Mouse (Mus musculus): ENCODE data around the gene Gm11060. TPM values are rescaled to one million over a fixed set of nuclear protein-coding genes. Genes with fewer than 3 reads are reported as not detected.

Gene Gm11060
- polyA plus RNA-seq, 1 experiment, result not detected

GRCm38 (mm10) chr2:105100541-105100940, 8.7 kb downstream of the Gm11060 start:
- TF ChIP-seq POLR2A (IDR thresholded peaks at IDR 0.05; ENCODE audit: borderline replicate concordance, low read depth, low read length), result no peak
- TF ChIP-seq CTCF (IDR thresholded peaks at IDR 0.05; ENCODE audit: low read depth, low read length), result no peak
- Histone ChIP-seq H3K4me3 (ENCODE audit: insufficient read depth, low read length) (no peak overlapping the region), H3K27ac (ENCODE audit: insufficient read depth, low read depth, low read length) (no peak overlapping the region), H3K4me1 (ENCODE audit: control insufficient read depth, insufficient read depth, low read length) (no peaks in the 10 kb centered on the region)

- no peak overlapping the region for H3K27ac ChIP-seq (ENCODE audit: insufficient read depth, low read depth, low read length)
- no peak overlapping the region for H3K4me3 ChIP-seq (ENCODE audit: insufficient read depth, low read length)
Measured at GRCm38 (mm10) chr2:105108703-105109158, 16.9 kb downstream of the Gm11060 start.

GRCm38 (mm10) chr2:105114074-105114473, 22.3 kb downstream of the Gm11060 start:
- Histone ChIP-seq H3K4me3 (ENCODE audit: insufficient read depth, low read length) (no peak overlapping the region), H3K27ac (ENCODE audit: insufficient read depth, low read depth, low read length) (no peak overlapping the region), H3K4me1 (ENCODE audit: control insufficient read depth, insufficient read depth, low read length) (no peaks in the 10 kb centered on the region)
- TF ChIP-seq POLR2A (IDR thresholded peaks at IDR 0.05; ENCODE audit: borderline replicate concordance, low read depth, low read length) (no peak), CTCF (IDR thresholded peaks at IDR 0.05; ENCODE audit: low read depth, low read length) (no peak)

More at GRCm38 (mm10) chr2:105108703-105109158, 16.9 kb downstream of the Gm11060 start:
- TF ChIP-seq POLR2A (IDR thresholded peaks at IDR 0.05; ENCODE audit: borderline replicate concordance, low read depth, low read length) (no peak), CTCF (IDR thresholded peaks at IDR 0.05; ENCODE audit: low read depth, low read length) (no peak)
- no peaks in the 10 kb centered on the region for H3K4me1 ChIP-seq (ENCODE audit: control insufficient read depth, insufficient read depth, low read length)

- Histone ChIP-seq H3K27ac (ENCODE audit: insufficient read depth, low read depth, low read length) (no peak overlapping the region), H3K4me3 (ENCODE audit: insufficient read depth, low read length) (no peak overlapping the region), H3K4me1 (ENCODE audit: control insufficient read depth, insufficient read depth, low read length) (no peaks in the 10 kb centered on the region)
- no peak for TF ChIP-seq CTCF (IDR thresholded peaks at IDR 0.05; ENCODE audit: low read depth, low read length)
Measured at GRCm38 (mm10) chr2:105117669-105118068, 25.9 kb downstream of the Gm11060 start.

DNA sequence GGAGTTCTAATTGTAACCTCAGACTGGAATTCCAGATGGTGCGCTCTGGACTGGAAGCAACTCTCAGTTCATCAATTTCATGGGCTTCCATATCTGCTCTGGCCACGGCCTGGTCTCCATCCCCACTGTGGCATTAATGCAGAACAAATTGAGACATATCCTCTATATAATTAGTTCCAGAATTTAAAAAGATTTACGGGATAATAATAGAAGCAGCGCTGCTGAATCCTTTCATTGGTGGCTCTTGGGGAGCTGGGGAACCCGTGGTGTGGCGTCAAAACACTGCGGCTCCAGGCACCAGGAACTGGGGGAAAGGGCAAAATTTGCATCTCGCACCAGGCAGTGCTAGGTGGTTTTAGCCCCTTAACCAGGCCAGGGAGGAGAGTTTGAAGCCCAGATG, 30.4 kb downstream of the Gm11060 start:
- no peak for TF ChIP-seq CTCF (IDR thresholded peaks at IDR 0.05; ENCODE audit: low read depth, low read length)
- no peak for TF ChIP-seq POLR2A (IDR thresholded peaks at IDR 0.05; ENCODE audit: borderline replicate concordance, low read depth, low read length)
- Histone ChIP-seq H3K4me1 (ENCODE audit: control insufficient read depth, insufficient read depth, low read length) (no peaks in the 10 kb centered on the region), H3K4me3 (ENCODE audit: insufficient read depth, low read length) (no peak overlapping the region), H3K27ac (ENCODE audit: insufficient read depth, low read depth, low read length) (no peak overlapping the region)

DNA sequence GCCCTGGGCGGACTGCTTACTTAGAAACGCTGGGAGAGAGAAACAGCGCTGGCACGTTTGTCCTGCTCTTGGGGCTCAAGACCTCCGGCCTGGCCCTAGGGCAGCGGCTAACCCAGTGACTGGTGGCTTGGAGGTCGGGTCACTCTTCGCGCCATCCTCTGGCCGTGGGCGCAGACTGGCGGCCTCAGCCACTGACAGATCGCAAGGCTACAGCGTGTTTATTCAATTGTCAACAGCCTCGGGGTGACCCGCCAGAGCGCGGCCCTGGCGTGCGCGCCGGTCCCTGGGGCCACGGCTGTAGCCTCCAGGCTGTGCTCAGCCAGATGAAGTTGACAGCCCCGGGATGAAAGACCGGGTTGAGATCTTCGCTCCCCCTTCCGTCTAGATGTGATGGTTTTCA, 31.1 kb downstream of the Gm11060 start:
- no peak overlapping the region for H3K4me3 ChIP-seq (ENCODE audit: insufficient read depth, low read length)
- H3K27ac ChIP-seq (ENCODE audit: insufficient read depth, low read depth, low read length), result no peak overlapping the region
- no peaks in the 10 kb centered on the region for H3K4me1 ChIP-seq (ENCODE audit: control insufficient read depth, insufficient read depth, low read length)
- TF ChIP-seq POLR2A (IDR thresholded peaks at IDR 0.05; ENCODE audit: borderline replicate concordance, low read depth, low read length), result no peak

DNA sequence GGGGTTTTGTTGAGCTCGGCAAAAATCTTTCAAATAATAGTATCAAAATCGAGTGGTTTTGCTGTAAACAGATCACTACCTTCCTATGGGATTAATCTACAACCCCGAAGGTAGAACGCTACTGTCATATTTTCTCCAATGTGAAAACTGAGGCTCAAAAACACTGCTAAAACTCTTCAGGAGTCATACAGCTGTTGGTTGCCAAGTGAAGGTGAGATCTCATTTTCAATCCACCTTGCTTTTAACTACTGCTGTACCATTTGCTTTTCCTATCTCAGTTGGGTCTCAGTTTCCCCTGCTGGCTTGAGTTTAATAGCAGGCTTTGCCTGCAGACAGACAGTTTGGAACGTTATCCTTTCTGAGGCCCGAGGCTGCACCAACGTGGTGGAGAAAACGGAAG, 31.6 kb downstream of the Gm11060 start:
- TF ChIP-seq POLR2A (IDR thresholded peaks at IDR 0.05; ENCODE audit: borderline replicate concordance, low read depth, low read length) (no peak), CTCF (IDR thresholded peaks at IDR 0.05; ENCODE audit: low read depth, low read length) (no peak)
- no peak overlapping the region for H3K27ac ChIP-seq (ENCODE audit: insufficient read depth, low read depth, low read length)
- no peaks in the 10 kb centered on the region for H3K4me1 ChIP-seq (ENCODE audit: control insufficient read depth, insufficient read depth, low read length)
- H3K4me3 ChIP-seq (ENCODE audit: insufficient read depth, low read length), result no peak overlapping the region

GRCm38 (mm10) chr2:105123881-105124280, 32.1 kb downstream of the Gm11060 start:
- H3K27ac ChIP-seq (ENCODE audit: insufficient read depth, low read depth, low read length), result no peak overlapping the region
- H3K4me3 ChIP-seq (ENCODE audit: insufficient read depth, low read length), result no peak overlapping the region
- no peak for TF ChIP-seq POLR2A (IDR thresholded peaks at IDR 0.05; ENCODE audit: borderline replicate concordance, low read depth, low read length)
- TF ChIP-seq CTCF (IDR thresholded peaks at IDR 0.05; ENCODE audit: low read depth, low read length), result no peak
- no peaks in the 10 kb centered on the region for H3K4me1 ChIP-seq (ENCODE audit: control insufficient read depth, insufficient read depth, low read length)

- TF ChIP-seq POLR2A (IDR thresholded peaks at IDR 0.05; ENCODE audit: borderline replicate concordance, low read depth, low read length) (no peak), CTCF (IDR thresholded peaks at IDR 0.05; ENCODE audit: low read depth, low read length) (no peak)
- Histone ChIP-seq H3K4me3 (ENCODE audit: insufficient read depth, low read length) (no peak overlapping the region), H3K27ac (ENCODE audit: insufficient read depth, low read depth, low read length) (no peak overlapping the region), H3K4me1 (ENCODE audit: control insufficient read depth, insufficient read depth, low read length) (no peaks in the 10 kb centered on the region)
Measured at GRCm38 (mm10) chr2:105124391-105124790, 32.6 kb downstream of the Gm11060 start.

DNA sequence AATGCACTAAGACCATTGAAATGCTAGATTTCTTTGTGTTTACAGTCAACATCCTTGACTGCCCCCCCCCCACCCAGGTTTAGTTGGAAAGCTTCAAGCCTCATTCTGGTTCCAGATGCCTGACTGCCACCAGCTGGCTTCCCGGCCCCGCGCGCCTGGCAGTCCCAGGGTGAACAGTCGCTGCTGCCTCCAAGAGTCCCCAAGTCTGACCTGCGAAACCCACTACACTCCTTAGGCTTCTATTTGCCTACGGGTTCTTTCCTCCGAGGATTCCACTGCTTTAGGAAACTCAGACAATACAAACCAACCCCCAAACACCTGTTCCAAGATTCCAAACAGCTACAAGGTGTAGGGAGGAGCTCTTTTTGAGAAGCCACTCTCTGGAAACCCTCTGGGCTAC, 33.4 kb downstream of the Gm11060 start:
- TF ChIP-seq POLR2A (IDR thresholded peaks at IDR 0.05; ENCODE audit: borderline replicate concordance, low read depth, low read length), result no peak
- no peak for TF ChIP-seq CTCF (IDR thresholded peaks at IDR 0.05; ENCODE audit: low read depth, low read length)
- no peaks in the 10 kb centered on the region for H3K4me1 ChIP-seq (ENCODE audit: control insufficient read depth, insufficient read depth, low read length)
- H3K27ac ChIP-seq (ENCODE audit: insufficient read depth, low read depth, low read length), result no peak overlapping the region
- no peak overlapping the region for H3K4me3 ChIP-seq (ENCODE audit: insufficient read depth, low read length)

DNA sequence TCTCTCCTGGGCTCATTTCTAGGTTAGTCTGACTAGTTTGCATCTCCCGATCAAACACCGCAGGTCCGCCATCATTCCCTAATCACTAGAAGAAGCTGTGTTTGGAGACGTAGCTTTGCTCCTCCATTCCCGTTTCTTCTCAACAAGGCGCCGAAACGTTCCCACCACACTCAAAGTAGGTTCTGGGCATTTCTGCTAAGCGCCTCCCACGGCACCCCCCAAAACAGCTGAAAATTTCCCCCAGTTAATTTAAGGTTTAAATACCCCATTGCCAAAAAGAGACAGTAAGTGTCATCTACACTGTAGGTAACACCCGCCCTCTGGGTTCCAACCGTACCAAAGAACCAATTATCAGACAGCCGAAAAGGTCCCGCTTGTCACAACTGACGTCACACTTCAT, 33.8 kb downstream of the Gm11060 start:
- Histone ChIP-seq H3K4me1 (ENCODE audit: control insufficient read depth, insufficient read depth, low read length) (no peaks in the 10 kb centered on the region), H3K4me3 (ENCODE audit: insufficient read depth, low read length) (no peak overlapping the region), H3K27ac (ENCODE audit: insufficient read depth, low read depth, low read length) (no peak overlapping the region)
- TF ChIP-seq POLR2A (IDR thresholded peaks at IDR 0.05; ENCODE audit: borderline replicate concordance, low read depth, low read length) (no peak), CTCF (IDR thresholded peaks at IDR 0.05; ENCODE audit: low read depth, low read length) (no peak)

Measured in bone marrow macrophage, adult 2 months (primary cell).